Mouse (Mus musculus): ENCODE measurements around the gene Card19. TPM values are rescaled to one million over a fixed set of nuclear protein-coding genes. Genes with fewer than 3 reads are reported as not detected.

The Card19 gene
- polyA plus RNA-seq, 1 experiment, result 180 TPM

DNA sequence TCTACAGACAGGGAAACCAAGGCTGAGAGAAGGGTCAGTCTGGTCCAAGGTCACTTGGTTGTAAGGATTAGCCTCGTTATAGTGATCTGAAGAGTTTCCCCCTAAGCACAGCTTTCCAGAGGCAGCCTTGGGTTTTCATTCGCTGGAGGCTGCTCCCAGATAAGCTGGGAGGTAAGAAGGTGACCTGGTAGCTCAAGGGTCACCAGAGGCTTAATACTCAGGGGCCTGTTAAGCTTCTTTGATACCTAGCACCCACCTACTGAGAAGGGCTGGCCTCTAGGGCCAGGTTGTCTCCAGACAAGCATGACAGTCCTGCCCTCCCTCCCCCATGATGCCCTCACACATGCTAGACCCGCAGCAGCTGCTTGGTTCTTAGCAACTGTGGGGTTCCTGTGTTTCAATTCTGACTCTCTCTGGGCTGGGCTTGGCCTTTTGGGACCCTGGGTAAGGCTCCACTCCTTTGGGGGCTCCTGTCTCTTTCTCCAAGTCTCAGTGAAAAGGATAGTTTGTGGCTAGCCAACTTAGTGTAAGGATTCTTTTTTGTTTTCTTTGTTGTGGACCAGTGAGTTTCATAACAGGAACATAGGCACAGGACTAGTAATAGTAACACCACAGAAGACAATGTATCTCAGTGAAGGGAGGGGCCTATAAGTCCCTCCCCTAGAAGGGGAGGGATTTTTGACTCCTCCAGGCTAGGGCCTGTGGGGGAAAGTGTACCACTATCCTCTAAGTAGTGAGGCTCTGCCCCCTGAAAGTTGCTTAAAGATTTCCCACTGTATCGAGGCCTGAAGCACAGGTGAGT is 35.1 kb upstream of the Card19 start:
- TF ChIP-seq REST (IDR thresholded peaks at IDR 0.05; ENCODE audit: insufficient read depth, insufficient read length), result no peak
- TF ChIP-seq TCF12 (IDR thresholded peaks at IDR 0.05; ENCODE audit: insufficient read depth, poor library complexity, severe bottlenecking), result no peak
- TF ChIP-seq MYOG (IDR thresholded peaks at IDR 0.05; ENCODE audit: control insufficient read depth in 1 of 3, insufficient read depth in 1 of 3, insufficient read length in 2 of 3, low read depth in 2 of 3), result peak in 1 of 3 experiments; percentile 85
- peak in 2 of 3 experiments; percentile 62 to 71 for TF ChIP-seq MYOD1 (IDR thresholded peaks at IDR 0.05; ENCODE audit: control insufficient read depth in 1 of 3, insufficient read length in 2 of 3, low read depth in 2 of 3)
- H3K79me2 ChIP-seq (ENCODE audit: control insufficient read depth, insufficient read depth), result no peaks in the 10 kb centered on the region
- H3K36me3 ChIP-seq (ENCODE audit: control insufficient read depth, insufficient read depth), result no peaks in the 10 kb centered on the region
- peak overlapping the region; percentile 4 for H3K4me2 ChIP-seq (ENCODE audit: low read depth)
- H3ac ChIP-seq (ENCODE audit: control insufficient read depth, insufficient read length), result no peak overlapping the region
- no peak overlapping the region for H3K4me3 ChIP-seq
- H3K27me3 ChIP-seq (ENCODE audit: control insufficient read depth, insufficient read depth, insufficient read length), result no peaks in the 10 kb centered on the region

DNA sequence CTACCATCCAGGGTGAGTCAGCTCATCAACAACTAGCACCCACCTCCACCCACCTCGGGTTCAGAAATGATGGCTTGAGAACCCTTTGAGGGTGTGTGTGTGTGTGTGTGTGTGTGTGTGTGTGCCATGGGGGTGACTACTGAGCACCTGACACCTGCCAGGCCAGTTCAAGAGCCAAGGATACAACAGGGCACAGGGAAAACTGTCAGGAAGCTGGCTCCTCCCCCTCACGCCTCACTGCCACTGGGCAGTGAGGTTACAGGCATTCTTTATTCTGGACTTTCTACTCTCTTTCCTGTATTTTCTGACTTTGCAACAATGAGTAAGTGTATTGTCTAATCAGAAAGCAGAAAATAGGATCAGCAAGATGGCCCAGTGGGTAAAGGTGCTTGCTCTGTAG is 33.8 kb upstream of the Card19 start:
- H3ac ChIP-seq (ENCODE audit: control insufficient read depth, insufficient read length), result no peak overlapping the region
- no peaks in the 10 kb centered on the region for H3K27me3 ChIP-seq (ENCODE audit: control insufficient read depth, insufficient read depth, insufficient read length)
- H3K79me2 ChIP-seq (ENCODE audit: control insufficient read depth, insufficient read depth), result no peaks in the 10 kb centered on the region
- no peak overlapping the region for H3K4me3 ChIP-seq
- TF ChIP-seq MYOD1 (IDR thresholded peaks at IDR 0.05; ENCODE audit: control insufficient read depth in 1 of 3, insufficient read length in 2 of 3, low read depth in 2 of 3) (peak in 1 of 3 experiments; percentile 20), POLR2A (IDR thresholded peaks at IDR 0.05; ENCODE audit: insufficient read length, low read depth) (no peak), USF1 (IDR thresholded peaks at IDR 0.05; ENCODE audit: low read depth) (no peak)
- no peak overlapping the region for H3K4me2 ChIP-seq (ENCODE audit: low read depth)
- no peaks in the 10 kb centered on the region for H3K36me3 ChIP-seq (ENCODE audit: control insufficient read depth, insufficient read depth)

DNA sequence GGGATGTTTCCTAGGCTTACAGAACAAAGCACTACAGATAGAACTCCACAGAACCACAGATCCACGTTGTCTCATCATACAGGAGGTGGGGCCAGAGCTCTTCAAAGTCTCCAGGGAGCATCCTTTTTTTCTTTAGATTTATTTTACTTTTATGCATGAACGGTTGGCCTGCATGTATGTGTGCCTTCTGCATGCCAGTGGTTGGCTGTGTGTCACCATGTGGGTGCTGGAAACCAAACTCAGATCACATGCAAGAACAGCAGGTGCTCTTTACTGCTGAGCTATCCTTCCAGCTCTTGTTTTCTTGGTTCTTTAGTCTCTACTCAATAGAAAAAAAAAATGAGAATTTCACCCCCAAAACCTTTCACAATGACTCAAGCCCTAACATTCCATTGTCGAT is 33.1 kb upstream of the Card19 start:
- no peaks in the 10 kb centered on the region for H3K27me3 ChIP-seq (ENCODE audit: control insufficient read depth, insufficient read depth, insufficient read length)

GRCm38 (mm10) chr13:49248467-49248862 is 32.6 kb upstream of the Card19 start, which contains the start of gene Susd3:
Susd3 (minus strand) TSS chr13:49248706.
- Histone ChIP-seq H3K27me3 (ENCODE audit: control insufficient read depth, insufficient read depth, insufficient read length) (no peaks in the 10 kb centered on the region), H3K4me2 (ENCODE audit: low read depth) (no peak within 1 kb of the TSS), H3ac (ENCODE audit: control insufficient read depth, insufficient read length) (no peak within 1 kb of the TSS), H3K79me2 (ENCODE audit: control insufficient read depth, insufficient read depth) (no peaks in the 10 kb centered on the region), H3K36me3 (ENCODE audit: control insufficient read depth, insufficient read depth) (no peaks in the 10 kb centered on the region), H3K4me3 (no peak within 1 kb of the TSS)
- peak in 2 of 3 experiments; percentile 3 to 18 for TF ChIP-seq MYOD1 (IDR thresholded peaks at IDR 0.05; ENCODE audit: control insufficient read depth in 1 of 3, insufficient read length in 2 of 3, low read depth in 2 of 3)
- no peak for TF ChIP-seq E2F4 (IDR thresholded peaks at IDR 0.05; ENCODE audit: insufficient read depth)
- peak in 1 of 3 experiments; percentile 43 for TF ChIP-seq MYOG (IDR thresholded peaks at IDR 0.05; ENCODE audit: control insufficient read depth in 1 of 3, insufficient read depth in 1 of 3, insufficient read length in 2 of 3, low read depth in 2 of 3)
- TF ChIP-seq POLR2A (IDR thresholded peaks at IDR 0.05; ENCODE audit: insufficient read length, low read depth), result no peak
- TF ChIP-seq SRF (IDR thresholded peaks at IDR 0.05; ENCODE audit: control insufficient read depth, insufficient read length, low read depth), result no peak

More for the DNA sequence above, 33.1 kb upstream of the Card19 start:
- Histone ChIP-seq H3K36me3 (ENCODE audit: control insufficient read depth, insufficient read depth) (no peaks in the 10 kb centered on the region), H3K79me2 (ENCODE audit: control insufficient read depth, insufficient read depth) (no peaks in the 10 kb centered on the region), H3ac (ENCODE audit: control insufficient read depth, insufficient read length) (no peak overlapping the region), H3K4me3 (no peak overlapping the region), H3K4me2 (ENCODE audit: low read depth) (no peak overlapping the region)
- TF ChIP-seq TCF3 (IDR thresholded peaks at IDR 0.05; ENCODE audit: insufficient read length, low read depth), result peak; percentile 30
- TF ChIP-seq SRF (IDR thresholded peaks at IDR 0.05; ENCODE audit: control insufficient read depth, insufficient read length, low read depth), result no peak
- TF ChIP-seq MYOG (IDR thresholded peaks at IDR 0.05; ENCODE audit: control insufficient read depth in 1 of 3, insufficient read depth in 1 of 3, insufficient read length in 2 of 3, low read depth in 2 of 3), result peak in 2 of 3 experiments; percentile 62 to 73
- peak in 2 of 3 experiments; percentile 62 to 72 for TF ChIP-seq MYOD1 (IDR thresholded peaks at IDR 0.05; ENCODE audit: control insufficient read depth in 1 of 3, insufficient read length in 2 of 3, low read depth in 2 of 3)
- no peak for TF ChIP-seq MAX (IDR thresholded peaks at IDR 0.05; ENCODE audit: low read depth)

DNA sequence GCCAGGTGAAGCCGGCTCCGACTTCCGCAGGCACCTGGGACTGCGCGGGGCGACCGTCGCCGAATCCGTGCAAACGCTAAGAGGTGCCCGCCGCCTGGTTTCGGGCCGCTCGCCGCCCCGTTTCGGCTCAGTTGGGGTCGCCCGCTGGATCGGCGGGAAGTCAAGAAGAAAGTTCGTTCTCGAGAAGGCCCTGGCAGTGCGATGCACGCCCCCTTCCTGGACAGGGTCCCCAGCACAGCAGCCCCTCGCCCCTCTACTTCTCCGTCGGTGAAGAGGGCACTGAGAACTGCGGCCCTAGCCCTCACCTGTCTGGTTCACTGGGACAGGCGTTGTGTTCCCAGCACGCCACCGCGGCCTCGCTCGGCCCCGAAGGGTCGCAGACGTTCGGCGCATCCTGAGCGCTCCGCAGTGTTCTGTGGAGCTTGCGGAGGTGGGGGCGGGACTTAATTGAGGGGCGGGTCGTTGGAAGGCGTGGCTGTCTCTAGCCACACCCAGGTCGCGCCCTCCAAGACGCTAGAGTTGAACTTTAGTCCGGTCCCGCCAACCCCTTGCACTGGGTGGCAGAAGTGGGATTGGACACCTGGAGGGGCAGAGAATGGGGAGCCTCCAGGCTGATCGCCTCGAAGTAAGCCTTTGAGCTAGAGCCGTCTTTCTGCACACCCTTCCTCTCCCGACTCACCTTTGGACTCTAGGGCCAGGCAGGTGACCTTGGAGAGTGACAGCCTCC is 32.1 kb upstream of the Card19 start:
- no peaks in the 10 kb centered on the region for H3K27me3 ChIP-seq (ENCODE audit: control insufficient read depth, insufficient read depth, insufficient read length)

More for the DNA sequence above, 32.1 kb upstream of the Card19 start:
- Histone ChIP-seq H3K79me2 (ENCODE audit: control insufficient read depth, insufficient read depth) (no peaks in the 10 kb centered on the region), H3K36me3 (ENCODE audit: control insufficient read depth, insufficient read depth) (no peaks in the 10 kb centered on the region), H3K4me2 (ENCODE audit: low read depth) (no peak overlapping the region), H3ac (ENCODE audit: control insufficient read depth, insufficient read length) (no peak overlapping the region), H3K4me3 (no peak overlapping the region)
- no peak for TF ChIP-seq REST (IDR thresholded peaks at IDR 0.05; ENCODE audit: insufficient read depth, insufficient read length)
- no peak for TF ChIP-seq MAX (IDR thresholded peaks at IDR 0.05; ENCODE audit: low read depth)
- no peak for TF ChIP-seq SRF (IDR thresholded peaks at IDR 0.05; ENCODE audit: control insufficient read depth, insufficient read length, low read depth)
- TF ChIP-seq USF1 (IDR thresholded peaks at IDR 0.05; ENCODE audit: low read depth), result no peak
- no peak for TF ChIP-seq POLR2A (IDR thresholded peaks at IDR 0.05; ENCODE audit: insufficient read length, low read depth)
- TF ChIP-seq POLR2AphosphoS2 (IDR thresholded peaks at IDR 0.05; ENCODE audit: insufficient read length, low read depth), result no peak
- no peak for TF ChIP-seq CEBPB (IDR thresholded peaks at IDR 0.05; ENCODE audit: insufficient read depth, poor library complexity, severe bottlenecking)
- TF ChIP-seq E2F4 (IDR thresholded peaks at IDR 0.05; ENCODE audit: insufficient read depth), result no peak
